Comparison of ENCODE assay signal across 8 mouse cellular contexts in genomic region chr11:118211749-118212635, GRCm38 (mm10). TPM values are rescaled to one million over a fixed set of nuclear protein-coding genes. Genes with fewer than 3 reads are reported as not detected.
DNase-seq lines count a peak whose midpoint lies in the region; ATAC-seq and TF ChIP-seq lines count a peak whose summit lies in the region.

No protein-coding gene starts in this region.

- WGBS in midbrain, embryonic 12.5 days = 52% methylated on average over 10 of the region's 10 CpGs
- 46% methylated on average over 10 of the region's 10 CpGs for WGBS in midbrain, embryonic 11.5 days
- WGBS in heart, embryonic 10.5 days = 54% methylated on average over 10 of the region's 10 CpGs
- WGBS in kidney, postnatal 0 days = 39% methylated on average over 10 of the region's 10 CpGs
- WGBS in stomach, embryonic 14.5 days = 53% methylated on average over 10 of the region's 10 CpGs

- H3K36me3 ChIP-seq in midbrain, embryonic 12.5 days = no peaks in the 10 kb centered on the region
- no peaks in the 10 kb centered on the region for H3K36me3 ChIP-seq in midbrain, embryonic 11.5 days (ENCODE audit: control insufficient read depth, insufficient read depth, low read length)
- H3K36me3 ChIP-seq in heart, embryonic 10.5 days = no peaks in the 10 kb centered on the region
- no peaks in the 10 kb centered on the region for H3K36me3 ChIP-seq in kidney, postnatal 0 days (ENCODE audit: insufficient read depth, low read length)
- no peaks in the 10 kb centered on the region for H3K36me3 ChIP-seq in stomach, embryonic 14.5 days (ENCODE audit: control insufficient read depth, insufficient read depth, low read length)

- peak overlapping the region; percentile 30; the same call in 1 of the 2 replicates for H3K27ac ChIP-seq in midbrain, embryonic 12.5 days (replicated peaks)
- no peak overlapping the region for H3K27ac ChIP-seq in midbrain, embryonic 11.5 days (ENCODE audit: low read depth, low read length)
- peak overlapping the region; percentile 49; the same call in 1 of the 2 replicates for H3K27ac ChIP-seq in heart, embryonic 10.5 days
- peak overlapping the region; percentile 39 for H3K27ac ChIP-seq in kidney, postnatal 0 days
- peak overlapping the region; percentile 78 for H3K27ac ChIP-seq in stomach, embryonic 14.5 days (ENCODE audit: low read length)

- no peaks in the 10 kb centered on the region for H3K27me3 ChIP-seq in midbrain, embryonic 12.5 days
- H3K27me3 ChIP-seq in midbrain, embryonic 11.5 days (ENCODE audit: control insufficient read depth, insufficient read depth, low read length) = no peaks in the 10 kb centered on the region
- no peaks in the 10 kb centered on the region for H3K27me3 ChIP-seq in heart, embryonic 10.5 days (ENCODE audit: insufficient read depth, poor library complexity, severe bottlenecking)
- H3K27me3 ChIP-seq in kidney, postnatal 0 days (ENCODE audit: insufficient read depth, low read length) = no peaks in the 10 kb centered on the region
- no peaks in the 10 kb centered on the region for H3K27me3 ChIP-seq in stomach, embryonic 14.5 days (ENCODE audit: control insufficient read depth, insufficient read depth, low read length)

- TF ChIP-seq CTCF in kidney, postnatal 0 days (IDR thresholded peaks at IDR 0.05; ENCODE audit: low read depth) = no peak

- no peak for DNase-seq in midbrain, embryonic 11.5 days (ENCODE audit: low spot score, missing footprints)
- peak; percentile 65 to 68 for DNase-seq in cerebellum, adult 18-20 months
- DNase-seq in heart, embryonic 10.5 days (ENCODE audit: low spot score) = no peak
- peak; percentile 49 for DNase-seq in kidney, postnatal 0 days (ENCODE audit: low spot score)
- DNase-seq in lung, postnatal 4 days = peak; percentile 54
- DNase-seq in thymus, postnatal 4 days = no peak

- no peak overlapping the region for H3K4me2 ChIP-seq in midbrain, embryonic 12.5 days (replicated peaks)
- no peak overlapping the region for H3K4me2 ChIP-seq in midbrain, embryonic 11.5 days
- H3K4me2 ChIP-seq in kidney, postnatal 0 days (ENCODE audit: low read length) = no peak overlapping the region
- H3K4me2 ChIP-seq in stomach, embryonic 14.5 days (replicated peaks; ENCODE audit: low read depth, low read length) = no peak overlapping the region

- no peaks in the 10 kb centered on the region for H3K9me3 ChIP-seq in midbrain, embryonic 12.5 days
- no peaks in the 10 kb centered on the region for H3K9me3 ChIP-seq in midbrain, embryonic 11.5 days (ENCODE audit: control insufficient read depth, low read length)
- H3K9me3 ChIP-seq in heart, embryonic 10.5 days = no peaks in the 10 kb centered on the region
- H3K9me3 ChIP-seq in kidney, postnatal 0 days (replicated peaks; ENCODE audit: low read length) = no peaks in the 10 kb centered on the region
- no peaks in the 10 kb centered on the region for H3K9me3 ChIP-seq in stomach, embryonic 14.5 days (ENCODE audit: control insufficient read depth, low read depth, low read length)

- H3K4me1 ChIP-seq in midbrain, embryonic 12.5 days = peaks cover 52% of the 10 kb centered on the region
- peaks cover 22% of the 10 kb centered on the region for H3K4me1 ChIP-seq in midbrain, embryonic 11.5 days (ENCODE audit: control insufficient read depth, insufficient read depth, low read length)
- peaks cover 72% of the 10 kb centered on the region for H3K4me1 ChIP-seq in heart, embryonic 10.5 days
- H3K4me1 ChIP-seq in kidney, postnatal 0 days (replicated peaks; ENCODE audit: insufficient read depth, low read length) = peaks cover 39% of the 10 kb centered on the region
- peaks cover 40% of the 10 kb centered on the region for H3K4me1 ChIP-seq in stomach, embryonic 14.5 days (ENCODE audit: control insufficient read depth, insufficient read depth, low read length)

- H3K9ac ChIP-seq in midbrain, embryonic 12.5 days (replicated peaks) = no peak overlapping the region
- no peak overlapping the region for H3K9ac ChIP-seq in midbrain, embryonic 11.5 days (ENCODE audit: low read length)
- no peak overlapping the region for H3K9ac ChIP-seq in kidney, postnatal 0 days (ENCODE audit: low read depth, low read length)
- H3K9ac ChIP-seq in stomach, embryonic 14.5 days (replicated peaks; ENCODE audit: low read depth, low read length) = no peak overlapping the region

- H3K4me3 ChIP-seq in midbrain, embryonic 12.5 days = no peak overlapping the region
- H3K4me3 ChIP-seq in midbrain, embryonic 11.5 days (ENCODE audit: low read depth, low read length) = no peak overlapping the region
- H3K4me3 ChIP-seq in heart, embryonic 10.5 days = no peak overlapping the region
- no peak overlapping the region for H3K4me3 ChIP-seq in kidney, postnatal 0 days (replicated peaks; ENCODE audit: low read depth, low read length)
- no peak overlapping the region for H3K4me3 ChIP-seq in stomach, embryonic 14.5 days (ENCODE audit: low read depth, low read length)

- ATAC-seq in midbrain, embryonic 12.5 days (ENCODE audit: low FRiP score, low read depth) = no peak
- no peak for ATAC-seq in midbrain, embryonic 11.5 days (ENCODE audit: low FRiP score)
- peak; percentile 56; the same call in 1 of the 2 replicates for ATAC-seq in kidney, postnatal 0 days (replicated peaks; ENCODE audit: low FRiP score, low read depth)
- ATAC-seq in stomach, embryonic 14.5 days (ENCODE audit: insufficient number of reproducible peaks, insufficient read depth, low FRiP score, low read depth) = peak; percentile 59

RNA-seq across cellular contexts. Expression of gene Cyth1, which starts 36.4 kb away (rescaled TPM):
- 28.3 and 28.5 TPM in 2 replicates for polyA plus RNA-seq in midbrain, embryonic 12.5 days (2016; fragmentation: Nextera tagmentation; extraction: Ambion mirVana)
- polyA plus RNA-seq in midbrain, embryonic 11.5 days (2014; fragmentation: Nextera tagmentation; extraction: Ambion mirVana) = 12.3 and 12.8 TPM in 2 replicates
- 15.5 and 15.6 TPM in 2 replicates for polyA plus RNA-seq in heart, embryonic 10.5 days (2016; fragmentation: Nextera tagmentation; extraction: Ambion mirVana)
- 16.7 and 17.3 TPM in 2 replicates for polyA plus RNA-seq in kidney, postnatal 0 days (2015; fragmentation: Nextera tagmentation; extraction: Ambion mirVana)
- 10.6 and 10.8 TPM in 2 replicates for polyA plus RNA-seq in stomach, embryonic 14.5 days (2014; fragmentation: Nextera tagmentation; extraction: Ambion mirVana)

Comparison
In these comparisons a context has a peak if more than half of its experiments do, and no peak if none do; other contexts are left out.
1. ATAC-seq: peak in kidney, postnatal 0 days (single experiment) and stomach, embryonic 14.5 days (single experiment); none in midbrain, embryonic 12.5 days (single experiment) and midbrain, embryonic 11.5 days (single experiment).
2. DNase-seq: peak in cerebellum, adult 18-20 months (2 of 2), kidney, postnatal 0 days (single experiment) and lung, postnatal 4 days (2 of 2); none in midbrain, embryonic 11.5 days (single experiment), heart, embryonic 10.5 days (single experiment) and thymus, postnatal 4 days (single experiment).